9 mouse cellular contexts compared by ENCODE assay signal in genomic region chr17:29464068-29464467, GRCm38 (mm10). TPM values are rescaled to one million over a fixed set of nuclear protein-coding genes. Genes with fewer than 3 reads are reported as not detected.
DNase-seq lines count a peak whose midpoint lies in the region; ATAC-seq lines count a peak whose summit lies in the region.
"Had no signal": no experiment of that assay in that cellular context is flagged by ENCODE, and none has a peak within 500 bp of the region (broad histone marks: within the 10 kb centered on the region; RNA-seq: fewer than 3 reads in every experiment).

No protein-coding gene starts in this region.

- WGBS in heart, embryonic 16.5 days: 4% methylated on average over 14 of the region's 14 CpGs
- WGBS in midbrain, embryonic 16.5 days: 1% methylated on average over 14 of the region's 14 CpGs

- peak overlapping the region; percentile 65 for H3K9ac ChIP-seq in heart, embryonic 16.5 days (ENCODE audit: low read length)
- peak overlapping the region; percentile 36 for H3K9ac ChIP-seq in midbrain, embryonic 16.5 days (ENCODE audit: low read depth, low read length)

- peaks cover 50% of the 10 kb centered on the region for H3K4me1 ChIP-seq in heart, embryonic 16.5 days (ENCODE audit: control insufficient read depth, insufficient read depth, low read length)
- H3K4me1 ChIP-seq in midbrain, embryonic 16.5 days (ENCODE audit: control insufficient read depth, insufficient read depth, low read length): peaks cover 30% of the 10 kb centered on the region

- H3K4me3 ChIP-seq in heart, embryonic 16.5 days (ENCODE audit: low read length): peak overlapping the region; percentile 43
- H3K4me3 ChIP-seq in midbrain, embryonic 16.5 days (ENCODE audit: low read depth, low read length): peak overlapping the region; percentile 14

- peak; percentile 61 for ATAC-seq in heart, embryonic 16.5 days (replicated peaks; ENCODE audit: extremely low read depth, insufficient read depth, low FRiP score)
- ATAC-seq in midbrain, embryonic 16.5 days: no peak
- ATAC-seq in activated CD4-positive, CD25-positive, alpha-beta regulatory T cell, adult 4 months: no peak

- H3K9me3 ChIP-seq in heart, embryonic 16.5 days (replicated peaks; ENCODE audit: control insufficient read depth, low read length): no peaks in the 10 kb centered on the region
- H3K9me3 ChIP-seq in midbrain, embryonic 16.5 days (replicated peaks; ENCODE audit: control insufficient read depth, low read length, poor library complexity, severe bottlenecking): no peaks in the 10 kb centered on the region

- peak overlapping the region; percentile 66 for H3K4me2 ChIP-seq in heart, embryonic 16.5 days (ENCODE audit: low read depth, low read length)
- H3K4me2 ChIP-seq in midbrain, embryonic 16.5 days (ENCODE audit: low read length): peak overlapping the region; percentile 53

- H3K27me3 ChIP-seq in heart, embryonic 16.5 days (ENCODE audit: control insufficient read depth, insufficient read depth, low read length): no peaks in the 10 kb centered on the region
- H3K27me3 ChIP-seq in midbrain, embryonic 16.5 days (ENCODE audit: control insufficient read depth, insufficient read depth, low read depth, low read length): no peaks in the 10 kb centered on the region
- H3K27me3 ChIP-seq: CH12.LX had no signal

- no peaks in the 10 kb centered on the region for H3K36me3 ChIP-seq in heart, embryonic 16.5 days (ENCODE audit: control insufficient read depth, insufficient read depth)
- H3K36me3 ChIP-seq in midbrain, embryonic 16.5 days (ENCODE audit: control insufficient read depth, insufficient read depth, low read length): no peaks in the 10 kb centered on the region

- H3K27ac ChIP-seq in heart, embryonic 16.5 days (ENCODE audit: low read length): peak overlapping the region; percentile 89
- no peak overlapping the region for H3K27ac ChIP-seq in midbrain, embryonic 16.5 days (ENCODE audit: low read length)

- DNase-seq in heart, adult 9 months (ENCODE audit: low spot score in 2 of 2): no peak
- DNase-seq in embryo, embryonic 11.5 days (ENCODE audit: low read depth, low spot score): peak; percentile 87
- peak; percentile 85 for DNase-seq in hindlimb bud, embryonic 11.5 days (ENCODE audit: extremely low spot score, low read depth, low spot score)
- DNase-seq in cerebellum, adult 9-10 months: no peak
- no peak for DNase-seq in adrenal gland, adult (ENCODE audit: inconsistent age in 2 of 2, low spot score in 1 of 2)

RNA-seq across cellular contexts. Expression of gene Pim1, which starts 26.5 kb away (rescaled TPM):
- polyA plus RNA-seq in heart, embryonic 16.5 days (2015; fragmentation: Nextera tagmentation; extraction: Ambion mirVana): 14.4 and 15.7 TPM in 2 replicates
- 7.3 and 7.6 TPM in 2 replicates for polyA plus RNA-seq in midbrain, embryonic 16.5 days (2015; fragmentation: Nextera tagmentation; extraction: Ambion mirVana)
- 100 to 1,000 TPM; 291 to 376 TPM for polyA plus RNA-seq in activated CD4-positive, CD25-positive, alpha-beta regulatory T cell, adult 4 months (2017; shearing (Covaris generic))

Comparison
In these comparisons a context has a peak if more than half of its experiments do, and no peak if none do; other contexts are left out.
1. DNase-seq: peak in embryo, embryonic 11.5 days (single experiment) and hindlimb bud, embryonic 11.5 days (single experiment); none in heart, adult 9 months (0 of 2), cerebellum, adult 9-10 months (single experiment) and adrenal gland, adult (0 of 2).
2. RNA of gene Pim1, which starts 26.5 kb away (polyA plus RNA-seq): 291 to 376 TPM in activated CD4-positive, CD25-positive, alpha-beta regulatory T cell, adult 4 months; 14.4 to 15.7 TPM in heart, embryonic 16.5 days and 7.3 to 7.6 TPM in midbrain, embryonic 16.5 days; every median in the first group is over 10 times any median in the second.